Comparison of ENCODE assay signal across 14 mouse cellular contexts in the genomic region with DNA sequence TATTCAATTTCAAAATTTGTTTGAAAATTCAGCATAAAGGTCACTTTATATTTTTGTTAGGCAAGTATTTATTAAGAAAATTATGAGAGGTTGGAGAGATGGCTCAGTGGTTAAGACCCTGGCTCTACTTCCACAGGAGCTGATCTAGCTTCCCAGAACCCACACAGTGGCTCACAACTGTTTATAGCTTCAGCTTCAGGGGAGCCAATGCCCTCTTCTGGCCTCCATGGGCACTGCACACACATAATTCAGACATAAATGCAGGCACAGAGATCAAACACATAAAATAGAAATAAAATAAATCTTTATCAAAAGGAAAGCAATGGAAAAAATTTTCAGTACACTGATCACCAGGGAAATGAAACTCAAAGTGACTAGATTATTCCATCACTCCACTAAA. TPM values are rescaled to one million over a fixed set of nuclear protein-coding genes. Genes with fewer than 3 reads are reported as not detected.
A peak's percentile ranks its signal among the peaks of the same experiment; 100 is the strongest.
DNase-seq lines count a peak whose midpoint lies in the region; ATAC-seq and TF ChIP-seq lines count a peak whose summit lies in the region.
"Had no signal": no experiment of that assay in that cellular context is flagged by ENCODE, and none has a peak within 500 bp of the region (broad histone marks: within the 10 kb centered on the region; RNA-seq: fewer than 3 reads in every experiment).

No protein-coding gene starts in this region.

- H3K27ac ChIP-seq in intestine, postnatal 0 days (ENCODE audit: low read depth, low read length): no peak overlapping the region
- H3K27ac ChIP-seq in intestine, embryonic 16.5 days (ENCODE audit: low read length): no peak overlapping the region
- no peak overlapping the region for H3K27ac ChIP-seq in forebrain, embryonic 11.5 days (ENCODE audit: low read depth, low read length)
- H3K27ac ChIP-seq in forebrain, embryonic 10.5 days: no peak overlapping the region
- H3K27ac ChIP-seq: forebrain, embryonic 12.5 days; heart, embryonic 13.5 days; limb, embryonic 13.5 days; midbrain, embryonic 15.5 days had no signal

- H3K9ac ChIP-seq in intestine, postnatal 0 days (ENCODE audit: low read depth, low read length): no peak overlapping the region
- no peak overlapping the region for H3K9ac ChIP-seq in intestine, embryonic 16.5 days (ENCODE audit: low read depth, low read length)
- H3K9ac ChIP-seq in forebrain, embryonic 11.5 days (ENCODE audit: low read length): no peak overlapping the region
- H3K9ac ChIP-seq: forebrain, embryonic 12.5 days; heart, embryonic 13.5 days; limb, embryonic 13.5 days; midbrain, embryonic 15.5 days had no signal

- TF ChIP-seq CTCF in intestine, postnatal 0 days (IDR thresholded peaks at IDR 0.05; ENCODE audit: low read depth): peak; percentile 50

- DNase-seq in 3T3-L1 (ENCODE audit: low read depth, low spot score): peak; percentile 2
- peak; percentile 39 for DNase-seq in ES-CJ7 (ENCODE audit: low read depth, low spot score)
- DNase-seq in induced T-regulatory cell, adult 2 months (ENCODE audit: low read depth): peak; percentile 62
- no peak for DNase-seq in forebrain, embryonic 11.5 days (ENCODE audit: low spot score)
- DNase-seq in forebrain, embryonic 10.5 days (ENCODE audit: extremely low spot score, low spot score): no peak
- DNase-seq in heart, adult 8-10 months (ENCODE audit: low spot score): no peak
- DNase-seq: cerebellum, adult 2 months had no signal

- no peaks in the 10 kb centered on the region for H3K9me3 ChIP-seq in intestine, postnatal 0 days (ENCODE audit: control insufficient read depth)
- H3K9me3 ChIP-seq in intestine, embryonic 16.5 days (ENCODE audit: control insufficient read depth, low read length): no peaks in the 10 kb centered on the region
- no peaks in the 10 kb centered on the region for H3K9me3 ChIP-seq in forebrain, embryonic 11.5 days (ENCODE audit: control insufficient read depth, low read length)
- H3K9me3 ChIP-seq in forebrain, embryonic 10.5 days: no peaks in the 10 kb centered on the region
- H3K9me3 ChIP-seq: forebrain, embryonic 12.5 days; heart, embryonic 13.5 days; limb, embryonic 13.5 days; midbrain, embryonic 15.5 days had no signal

- no peaks in the 10 kb centered on the region for H3K36me3 ChIP-seq in intestine, postnatal 0 days (ENCODE audit: control insufficient read depth, insufficient read depth)
- H3K36me3 ChIP-seq in intestine, embryonic 16.5 days (ENCODE audit: control insufficient read depth, insufficient read depth, low read length): no peaks in the 10 kb centered on the region
- H3K36me3 ChIP-seq in forebrain, embryonic 11.5 days (ENCODE audit: control insufficient read depth, insufficient read depth, low read length): no peaks in the 10 kb centered on the region
- no peaks in the 10 kb centered on the region for H3K36me3 ChIP-seq in forebrain, embryonic 10.5 days (replicated peaks)
- H3K36me3 ChIP-seq: forebrain, embryonic 12.5 days; heart, embryonic 13.5 days; limb, embryonic 13.5 days; midbrain, embryonic 15.5 days had no signal

- H3K27me3 ChIP-seq in intestine, postnatal 0 days (replicated peaks; ENCODE audit: control insufficient read depth, insufficient read depth, low read length): no peaks in the 10 kb centered on the region
- no peaks in the 10 kb centered on the region for H3K27me3 ChIP-seq in intestine, embryonic 16.5 days (replicated peaks; ENCODE audit: control insufficient read depth, insufficient read depth, low read length)
- H3K27me3 ChIP-seq in forebrain, embryonic 11.5 days (ENCODE audit: control insufficient read depth, insufficient read depth, low read length): no peaks in the 10 kb centered on the region
- no peaks in the 10 kb centered on the region for H3K27me3 ChIP-seq in forebrain, embryonic 10.5 days (ENCODE audit: poor library complexity, severe bottlenecking)
- H3K27me3 ChIP-seq: forebrain, embryonic 12.5 days; heart, embryonic 13.5 days; limb, embryonic 13.5 days; midbrain, embryonic 15.5 days had no signal

- H3K4me3 ChIP-seq in intestine, postnatal 0 days (ENCODE audit: low read depth, low read length): no peak overlapping the region
- no peak overlapping the region for H3K4me3 ChIP-seq in intestine, embryonic 16.5 days (ENCODE audit: low read length)
- no peak overlapping the region for H3K4me3 ChIP-seq in forebrain, embryonic 11.5 days (ENCODE audit: low read depth, low read length)
- H3K4me3 ChIP-seq in forebrain, embryonic 10.5 days: no peak overlapping the region
- H3K4me3 ChIP-seq: forebrain, embryonic 12.5 days; heart, embryonic 13.5 days; limb, embryonic 13.5 days; midbrain, embryonic 15.5 days had no signal

- no peak for ATAC-seq in intestine, postnatal 0 days
- ATAC-seq in intestine, embryonic 16.5 days: no peak
- ATAC-seq in forebrain, embryonic 11.5 days (replicated peaks; ENCODE audit: low FRiP score): no peak
- ATAC-seq: midbrain, embryonic 15.5 days had no signal

- H3K4me2 ChIP-seq in intestine, postnatal 0 days (replicated peaks; ENCODE audit: low read depth): no peak overlapping the region
- no peak overlapping the region for H3K4me2 ChIP-seq in intestine, embryonic 16.5 days (ENCODE audit: low read depth, low read length)
- H3K4me2 ChIP-seq in forebrain, embryonic 11.5 days (ENCODE audit: low read depth, low read length, severe bottlenecking): no peak overlapping the region
- H3K4me2 ChIP-seq: forebrain, embryonic 12.5 days; heart, embryonic 13.5 days; limb, embryonic 13.5 days; midbrain, embryonic 15.5 days had no signal

- H3K4me1 ChIP-seq in intestine, postnatal 0 days (replicated peaks; ENCODE audit: control insufficient read depth, insufficient read depth, low read length): no peaks in the 10 kb centered on the region
- H3K4me1 ChIP-seq in intestine, embryonic 16.5 days (ENCODE audit: control insufficient read depth, insufficient read depth, low read length): no peaks in the 10 kb centered on the region
- no peaks in the 10 kb centered on the region for H3K4me1 ChIP-seq in forebrain, embryonic 11.5 days (replicated peaks; ENCODE audit: control insufficient read depth, insufficient read depth, low read length)
- H3K4me1 ChIP-seq in forebrain, embryonic 10.5 days: no peaks in the 10 kb centered on the region
- H3K4me1 ChIP-seq: forebrain, embryonic 12.5 days; heart, embryonic 13.5 days; limb, embryonic 13.5 days; midbrain, embryonic 15.5 days had no signal

RNA-seq across cellular contexts. Expression of a gene that starts 10.3 kb away (rescaled TPM):
- polyA plus RNA-seq in intestine, postnatal 0 days (2015; fragmentation: Nextera tagmentation; extraction: Ambion mirVana): 0.08 and 0.26 TPM in 2 replicates
- polyA plus RNA-seq in intestine, embryonic 16.5 days (2015; fragmentation: Nextera tagmentation; extraction: Ambion mirVana): 0.17 TPM in 1 of 2 replicates, not detected in the other
- polyA plus RNA-seq in forebrain, embryonic 11.5 days (2014; fragmentation: Nextera tagmentation; extraction: Ambion mirVana): 0.44 and 0.81 TPM in 2 replicates
- 0.15 and 0.44 TPM in 2 replicates for polyA plus RNA-seq in forebrain, embryonic 10.5 days (2016; fragmentation: Nextera tagmentation; extraction: Ambion mirVana)
- total RNA-seq in heart, adult 8-10 months (2022): not detected
- polyA plus RNA-seq: heart, embryonic 13.5 days had no signal

RNA-seq across cellular contexts. Expression of a gene that starts 23.1 kb away (rescaled TPM):
- not detected in 2 replicates for polyA plus RNA-seq in intestine, postnatal 0 days (2015; fragmentation: Nextera tagmentation; extraction: Ambion mirVana)
- polyA plus RNA-seq in intestine, embryonic 16.5 days (2015; fragmentation: Nextera tagmentation; extraction: Ambion mirVana): not detected in 2 replicates
- polyA plus RNA-seq in forebrain, embryonic 11.5 days (2014; fragmentation: Nextera tagmentation; extraction: Ambion mirVana): not detected in 2 replicates
- not detected in 2 replicates for polyA plus RNA-seq in forebrain, embryonic 10.5 days (2016; fragmentation: Nextera tagmentation; extraction: Ambion mirVana)
- not detected for total RNA-seq in heart, adult 8-10 months (2022)
- polyA plus RNA-seq: cerebellum, adult 2 months; forebrain, embryonic 12.5 days; heart, embryonic 13.5 days; limb, embryonic 13.5 days; midbrain, embryonic 15.5 days; stomach, embryonic 16.5 days had no signal

Comparison
In these comparisons a context has a peak if more than half of its experiments do, and no peak if none do; other contexts are left out.
1. DNase-seq: peak in 3T3-L1 (single experiment), ES-CJ7 (single experiment) and induced T-regulatory cell, adult 2 months (single experiment); none in forebrain, embryonic 11.5 days (single experiment), forebrain, embryonic 10.5 days (single experiment) and heart, adult 8-10 months (single experiment).